In the genomic region with DNA sequence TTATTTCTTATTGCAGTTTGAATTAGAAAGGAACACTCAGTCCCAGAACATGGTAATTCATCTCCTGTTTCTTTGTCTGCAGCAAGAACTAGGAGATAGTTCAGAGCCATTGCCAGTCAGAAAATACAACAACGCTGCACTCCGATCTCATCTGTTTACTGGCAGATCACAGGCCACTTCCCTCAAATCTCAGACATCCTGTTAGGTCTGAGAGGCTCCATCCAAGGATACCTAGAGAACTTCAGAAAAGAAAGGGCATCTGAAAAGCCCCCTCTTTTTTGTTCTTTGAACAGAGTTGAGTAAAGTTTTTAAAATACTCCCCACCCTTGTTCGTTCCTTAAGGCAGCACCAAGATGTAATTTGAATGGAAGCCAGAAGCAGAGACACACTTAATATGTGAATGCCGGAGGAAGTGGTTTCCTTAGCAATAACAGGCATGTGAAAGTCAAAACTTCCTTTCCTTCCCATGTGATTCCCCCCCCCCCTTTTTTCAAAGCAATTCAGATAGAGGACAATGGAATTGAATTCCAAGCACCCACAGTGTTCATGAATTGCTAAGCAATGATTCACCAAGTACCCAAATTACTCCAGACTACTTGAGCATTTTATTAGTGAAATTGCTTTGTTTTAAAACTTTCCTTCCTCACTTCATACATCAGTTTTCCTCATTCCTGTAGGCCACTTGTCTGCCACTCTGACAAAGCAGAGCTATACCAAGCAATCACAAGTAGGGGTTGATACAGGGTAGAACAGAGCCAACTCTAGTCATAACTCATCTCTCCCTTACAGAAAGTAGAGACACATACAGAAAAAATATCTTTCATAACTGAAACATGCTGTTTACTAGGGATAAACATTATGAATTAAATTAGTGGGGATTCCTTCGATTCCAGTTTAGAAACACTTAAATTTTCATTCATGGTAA, we compare ENCODE assay signal across 10 mouse cellular contexts.
A peak's percentile ranks its signal among the peaks of the same experiment; 100 is the strongest.
DNase-seq lines count a peak whose midpoint lies in the region; ATAC-seq and TF ChIP-seq lines count a peak whose summit lies in the region.
"Had no signal": no experiment of that assay in that cellular context is flagged by ENCODE, and none has a peak within 500 bp of the region (broad histone marks: within the 10 kb centered on the region; RNA-seq: fewer than 3 reads in every experiment).

No protein-coding gene starts in this region.

- TF ChIP-seq POLR2A in embryonic fibroblast, embryonic 13.5 days (IDR thresholded peaks at IDR 0.05; ENCODE audit: low read depth, low read length): no peak

- TF ChIP-seq CTCF in embryonic fibroblast, embryonic 13.5 days (IDR thresholded peaks at IDR 0.05; ENCODE audit: borderline replicate concordance, insufficient read depth, low read length): no peak

- H3K4me1 ChIP-seq in embryonic fibroblast, embryonic 13.5 days (ENCODE audit: control insufficient read depth, insufficient read depth, low read length): peaks cover 7% of the 10 kb centered on the region; the same call in 1 of the 2 replicates

- ATAC-seq in inflammation-experienced regulatory T-cells, adult 6 months: no peak
- no peak for ATAC-seq in activated CD4-positive, CD25-positive, alpha-beta regulatory T cell, adult 4 months

- no peak overlapping the region for H3K4me3 ChIP-seq in embryonic fibroblast, embryonic 13.5 days (ENCODE audit: insufficient read depth, low read length)

- peak; percentile 15 for DNase-seq in gastrocnemius, postnatal 25 days
- no peak for DNase-seq in gastrocnemius, adult 8-10 months (ENCODE audit: low spot score in 2 of 2)
- peak; percentile 84 for DNase-seq in 3T3-L1 (ENCODE audit: low read depth, low spot score)
- DNase-seq in kidney, adult 9 months: peak; percentile 51
- DNase-seq in T-cell, adult 2 months (ENCODE audit: low spot score): no peak
- DNase-seq: liver; right cerebral cortex, postnatal 4 days had no signal

- peak overlapping the region; percentile 99 for H3K27ac ChIP-seq in embryonic fibroblast, embryonic 13.5 days (ENCODE audit: insufficient read depth, low read length)

Comparison
In these comparisons a context has a peak if more than half of its experiments do, and no peak if none do; other contexts are left out.
1. DNase-seq: peak in gastrocnemius, postnatal 25 days (single experiment), 3T3-L1 (single experiment) and kidney, adult 9 months (single experiment); none in gastrocnemius, adult 8-10 months (0 of 2) and T-cell, adult 2 months (single experiment).